In the genomic region with DNA sequence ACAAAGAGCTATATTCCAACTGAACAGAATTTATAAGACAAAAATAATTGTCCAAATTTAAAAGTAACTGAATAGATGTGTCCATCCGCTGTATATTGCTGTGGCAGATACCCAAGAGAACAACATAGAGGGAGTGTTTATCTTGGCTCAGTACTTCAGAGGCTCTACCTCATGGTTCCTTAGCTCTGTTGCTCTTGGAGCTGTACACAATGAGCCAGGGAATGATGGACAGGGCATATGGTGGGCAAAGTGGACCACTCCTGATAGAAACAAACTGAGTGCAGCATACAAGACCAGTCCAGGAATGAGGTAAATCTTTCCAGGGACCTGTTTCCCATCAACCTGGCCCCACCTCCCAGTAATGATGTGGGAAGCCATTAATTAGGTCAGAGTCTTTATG, we compare ENCODE assay signal across 19 mouse cellular contexts.
"Had no signal": no experiment of that assay in that cellular context is flagged by ENCODE, and none has a peak within 500 bp of the region (broad histone marks: within the 10 kb centered on the region; RNA-seq: fewer than 3 reads in every experiment).

No protein-coding gene starts in this region.

- H3K4me3 ChIP-seq: layer of hippocampus, adult 2 months; liver, embryonic 12.5 days; liver, embryonic 15.5 days; lung, embryonic 15.5 days; megakaryocyte, embryonic 14.5 days; midbrain, embryonic 10.5 days; midbrain, embryonic 13.5 days; myocyte; neural tube, embryonic 13.5 days had no signal

- H3K27ac ChIP-seq: kidney, postnatal 0 days; layer of hippocampus, adult 2 months; liver, embryonic 12.5 days; liver, embryonic 15.5 days; lung, embryonic 15.5 days; midbrain, embryonic 10.5 days; midbrain, embryonic 13.5 days; neural tube, embryonic 13.5 days had no signal

- H3K4me1 ChIP-seq: liver, embryonic 12.5 days; liver, embryonic 15.5 days; lung, embryonic 15.5 days; midbrain, embryonic 10.5 days; neural tube, embryonic 13.5 days had no signal

- H3K36me3 ChIP-seq: liver, embryonic 12.5 days; liver, embryonic 15.5 days; lung, embryonic 15.5 days; midbrain, embryonic 10.5 days; midbrain, embryonic 13.5 days; neural tube, embryonic 13.5 days had no signal

- H3K4me2 ChIP-seq: liver, embryonic 12.5 days; liver, embryonic 15.5 days; lung, embryonic 15.5 days; midbrain, embryonic 13.5 days; neural tube, embryonic 13.5 days had no signal

- H3K9me3 ChIP-seq: liver, embryonic 12.5 days; liver, embryonic 15.5 days; lung, embryonic 15.5 days; megakaryocyte, embryonic 14.5 days; midbrain, embryonic 10.5 days; midbrain, embryonic 13.5 days; neural tube, embryonic 13.5 days had no signal

- H3K9ac ChIP-seq: liver, embryonic 12.5 days; liver, embryonic 15.5 days; lung, embryonic 15.5 days; midbrain, embryonic 13.5 days; neural tube, embryonic 13.5 days had no signal

- DNase-seq: kidney, adult 9 months; kidney, postnatal 25 days; layer of hippocampus, adult 9-11 months; liver; lung, adult 18-20 months; lung, postnatal 10 days; lung, postnatal 36 days; thymus, postnatal 25 days had no signal

- ATAC-seq: liver, embryonic 12.5 days; midbrain, embryonic 13.5 days; midbrain, embryonic 16.5 days had no signal

- H3K27me3 ChIP-seq: liver, embryonic 12.5 days; liver, embryonic 15.5 days; lung, embryonic 15.5 days; megakaryocyte, embryonic 14.5 days; midbrain, embryonic 13.5 days; neural tube, embryonic 13.5 days had no signal
